Mouse (Mus musculus) erythroblast, adult 5-6 weeks (primary cell): ENCODE results near the gene Npnt. TPM values are rescaled to one million over a fixed set of nuclear protein-coding genes. Genes with fewer than 3 reads are reported as not detected.

Source experiments
- ATAC-seq: replicated peaks from 2 replicates; pipeline ENCODE4 v1.8.0; 2016; ENCODE audit warnings: moderate number of reproducible peaks, mild to moderate bottlenecking, moderate TSS enrichment, inconsistent platforms; ENCODE audit not compliant: poor library complexity, low FRiP score, severe bottlenecking
- total RNA-seq, 2 experiments: library from RNA; stranded (forward) in 1 of 2; stranded (reverse) in 1 of 2; fragments of 150-400 nt in 1 of 2; fragments of 200-764, 138-1000 nt in 1 of 2; gene quantifications; 2 replicates each; pipeline versions ENCODE4 v1.2.3 to v1.2.4; 2015 to 2017; ENCODE audit warnings: low replicate concordance in 2 of 2

Gene Npnt
- total RNA-seq, 2 experiments from 2014 or later, result not detected

GRCm38 (mm10) chr3:132940181-132940990, 9.7 kb downstream of the Npnt start:
- ATAC-seq, result no peak

DNA sequence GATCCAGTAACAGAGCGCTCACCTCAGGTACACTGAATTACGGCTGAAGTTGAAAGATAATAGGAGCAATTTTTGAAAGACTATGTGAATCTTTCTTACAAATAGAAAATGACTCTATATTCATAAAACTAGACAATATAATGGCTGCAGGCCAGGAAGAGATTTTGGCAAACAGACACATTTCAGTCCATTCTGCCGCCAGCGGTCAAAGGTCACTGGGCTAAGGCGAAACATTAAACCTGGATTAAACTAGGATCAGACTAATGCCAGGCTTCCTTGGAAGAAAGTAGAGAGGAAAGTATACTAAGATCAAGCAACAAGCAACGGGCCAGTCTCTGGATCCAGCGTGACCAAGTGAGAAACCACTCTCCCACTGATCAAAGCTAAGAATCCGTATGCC, 11.1 kb downstream of the Npnt start:
- no peak for ATAC-seq

DNA sequence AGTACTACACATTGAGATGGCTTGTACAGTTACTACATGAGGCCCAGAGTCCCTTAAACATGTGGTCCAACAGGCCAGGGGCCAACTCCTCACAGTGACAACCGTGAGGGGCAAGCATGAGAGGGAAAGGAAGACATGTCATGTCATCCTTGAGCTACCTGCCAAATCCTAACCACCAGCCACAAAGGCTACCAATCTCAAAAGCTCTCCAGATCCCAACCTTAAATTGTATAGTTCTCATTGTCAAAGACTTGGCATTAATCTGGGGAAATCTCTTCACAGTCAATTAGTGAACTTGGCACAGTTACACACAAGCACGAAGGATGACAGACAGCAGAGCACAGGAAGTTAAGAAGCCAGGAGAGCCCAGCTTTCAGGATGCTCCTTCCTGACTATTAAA, 15.4 kb downstream of the Npnt start:
- ATAC-seq, result no peak

DNA sequence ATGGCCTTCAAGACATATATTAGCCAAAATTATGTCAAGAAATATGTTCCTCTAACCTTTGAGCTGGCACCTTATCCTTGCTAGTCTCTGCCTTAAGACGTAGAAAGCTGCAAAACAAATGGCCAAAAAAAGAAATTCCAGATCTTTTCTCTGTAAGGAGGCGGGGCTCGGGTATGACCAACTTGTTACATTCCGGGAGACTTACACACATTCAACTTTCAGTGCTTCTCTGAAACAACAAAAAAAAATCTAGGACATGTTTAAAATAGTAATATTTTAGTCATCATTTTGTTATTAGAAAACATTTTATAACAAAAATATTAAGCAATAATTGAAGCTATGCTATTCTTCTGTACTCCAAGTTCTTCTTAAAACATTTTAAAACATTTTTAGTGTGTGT, 18.6 kb downstream of the Npnt start:
- ATAC-seq, result no peak

GRCm38 (mm10) chr3:132929866-132930265, 20.2 kb downstream of the Npnt start:
- ATAC-seq, result no peak

DNA sequence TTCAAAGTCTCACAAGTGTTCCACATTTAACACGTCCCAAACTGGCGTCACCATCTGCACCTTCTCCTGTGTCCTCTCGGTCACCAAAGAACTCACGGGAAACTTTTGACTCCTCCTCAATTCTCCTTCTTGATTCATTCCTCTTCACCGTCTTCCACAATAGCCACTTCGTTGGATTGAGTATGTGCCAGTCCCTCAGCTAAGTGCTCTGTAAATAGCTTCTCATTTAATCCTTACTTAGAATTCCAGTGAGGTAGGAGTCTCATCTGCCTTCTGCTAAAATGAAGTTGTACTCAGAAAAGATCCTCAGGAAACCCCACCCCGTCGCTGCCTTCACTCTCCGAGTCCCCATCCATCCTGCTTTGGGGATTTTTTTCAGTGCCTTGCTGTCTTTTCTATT, 21.9 kb downstream of the Npnt start:
- ATAC-seq, result no peak

- no peak for ATAC-seq
These were observed 30.3 kb downstream of the Npnt start for GRCm38 (mm10) chr3:132919798-132920197.

DNA sequence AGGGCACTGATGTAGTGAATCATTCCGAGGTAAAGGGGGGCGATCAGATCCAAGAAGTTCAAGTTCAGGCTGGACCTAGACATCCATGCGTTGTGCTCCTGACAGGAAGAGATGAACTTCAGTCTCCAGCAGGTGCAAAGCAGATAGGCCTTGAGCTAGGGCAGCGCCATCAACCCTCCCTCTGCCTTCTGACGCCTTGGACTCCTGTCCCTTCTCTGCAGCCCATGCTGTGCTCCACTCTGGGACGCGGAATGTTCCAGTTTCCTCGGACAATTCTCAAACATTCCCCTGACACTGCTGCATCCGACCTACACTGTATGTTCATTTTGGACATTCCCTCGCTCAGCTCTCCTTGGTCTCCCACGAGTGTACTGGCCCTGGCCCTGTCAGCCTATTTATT, 30.9 kb downstream of the Npnt start:
- no peak for ATAC-seq

DNA sequence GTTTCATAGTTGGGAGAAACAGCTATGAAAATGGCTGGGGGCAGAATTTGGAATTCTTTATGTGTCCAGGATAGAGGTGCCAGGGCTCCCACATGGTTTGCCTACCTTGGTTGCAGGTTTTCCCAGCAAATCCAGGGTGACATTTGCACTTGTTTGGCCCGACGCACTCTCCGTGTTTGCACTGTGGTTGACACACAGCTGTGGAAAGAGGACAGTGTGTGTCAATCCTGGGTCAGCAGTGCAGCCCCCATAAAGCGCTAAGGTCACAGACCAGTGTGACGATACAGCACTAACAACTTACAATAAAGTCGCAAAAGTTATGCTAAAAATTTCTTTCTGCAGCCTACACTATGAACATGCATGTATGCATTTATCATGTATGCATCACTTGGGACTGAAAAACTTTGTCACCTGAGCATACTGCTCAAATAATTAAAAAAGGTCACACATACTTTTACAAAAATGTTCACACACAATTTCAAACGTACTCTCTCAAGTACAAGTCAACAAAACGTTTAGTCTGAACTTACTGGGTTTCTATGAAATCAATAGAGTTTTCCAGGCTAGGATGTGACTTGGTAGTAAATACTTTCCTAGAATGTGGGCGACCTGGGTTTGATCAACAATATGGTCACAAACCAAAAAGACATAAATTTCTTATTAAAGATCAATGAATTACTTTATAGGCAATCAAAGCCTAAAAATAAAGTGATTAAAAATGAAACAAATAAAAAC, 32.6 kb downstream of the Npnt start:
- no peak for ATAC-seq

GRCm38 (mm10) chr3:132915661-132916060, 34.4 kb downstream of the Npnt start:
- no peak for ATAC-seq

DNA sequence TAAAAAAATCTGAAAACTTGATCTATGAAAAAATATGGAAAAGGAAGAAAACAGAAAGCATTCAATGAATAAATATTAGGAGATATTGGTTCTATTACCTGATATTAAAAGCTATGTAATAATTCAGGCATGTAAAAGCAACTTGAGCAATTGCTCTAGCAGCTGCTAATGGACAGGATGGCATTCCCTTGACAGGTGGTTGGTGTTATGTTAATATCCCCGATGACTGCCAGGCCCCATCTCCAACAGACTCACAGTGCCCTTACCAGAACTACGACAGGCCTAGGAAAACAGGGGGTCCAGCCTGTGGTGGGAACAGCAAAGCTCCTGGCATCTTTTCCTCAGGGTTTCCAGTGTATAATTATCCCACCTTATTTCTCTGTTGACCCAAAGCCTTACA, 37.7 kb downstream of the Npnt start:
- ATAC-seq, result no peak

DNA sequence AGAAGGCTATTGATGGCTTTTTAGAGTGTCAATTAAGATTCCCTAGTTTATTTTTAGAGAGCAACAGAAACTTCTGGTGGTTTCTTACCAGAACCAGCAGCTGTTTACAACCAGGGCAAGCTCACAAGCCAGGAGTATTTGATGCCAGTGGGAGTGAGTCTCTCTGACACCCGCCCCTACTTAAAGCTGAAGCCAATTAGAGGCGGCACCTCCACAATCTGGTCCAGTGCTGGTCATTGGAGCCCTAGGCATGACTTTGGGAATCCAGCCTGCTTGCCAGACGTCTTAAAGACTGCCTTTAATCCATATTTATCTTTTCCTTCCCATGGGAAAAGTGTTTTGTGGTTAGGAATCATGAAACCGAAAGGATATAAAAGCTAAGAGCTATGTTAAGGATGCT, 38.4 kb downstream of the Npnt start:
- ATAC-seq, result no peak

- ATAC-seq, result no peak
These were observed 39.4 kb downstream of the Npnt start for GRCm38 (mm10) chr3:132910727-132911126.

DNA sequence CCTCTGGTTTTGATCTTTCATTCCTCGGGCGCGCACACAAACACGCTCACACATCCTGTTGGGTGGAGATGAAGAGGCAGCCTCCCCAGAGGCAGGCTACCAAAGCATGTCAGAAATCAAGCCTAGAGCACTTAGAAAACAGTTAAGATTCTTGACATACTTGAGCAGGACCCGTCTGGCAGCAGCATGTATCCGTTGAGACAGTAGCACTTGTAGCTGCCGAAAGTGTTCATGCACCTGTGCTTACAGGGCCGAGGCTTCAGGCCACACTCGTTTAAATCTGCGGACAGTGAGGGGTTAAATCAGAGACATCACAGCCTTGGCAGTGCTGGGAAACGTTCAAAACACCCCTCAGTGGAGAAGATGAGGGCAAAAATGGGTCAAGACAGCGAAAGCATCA, 40.4 kb downstream of the Npnt start:
- ATAC-seq, result no peak

DNA sequence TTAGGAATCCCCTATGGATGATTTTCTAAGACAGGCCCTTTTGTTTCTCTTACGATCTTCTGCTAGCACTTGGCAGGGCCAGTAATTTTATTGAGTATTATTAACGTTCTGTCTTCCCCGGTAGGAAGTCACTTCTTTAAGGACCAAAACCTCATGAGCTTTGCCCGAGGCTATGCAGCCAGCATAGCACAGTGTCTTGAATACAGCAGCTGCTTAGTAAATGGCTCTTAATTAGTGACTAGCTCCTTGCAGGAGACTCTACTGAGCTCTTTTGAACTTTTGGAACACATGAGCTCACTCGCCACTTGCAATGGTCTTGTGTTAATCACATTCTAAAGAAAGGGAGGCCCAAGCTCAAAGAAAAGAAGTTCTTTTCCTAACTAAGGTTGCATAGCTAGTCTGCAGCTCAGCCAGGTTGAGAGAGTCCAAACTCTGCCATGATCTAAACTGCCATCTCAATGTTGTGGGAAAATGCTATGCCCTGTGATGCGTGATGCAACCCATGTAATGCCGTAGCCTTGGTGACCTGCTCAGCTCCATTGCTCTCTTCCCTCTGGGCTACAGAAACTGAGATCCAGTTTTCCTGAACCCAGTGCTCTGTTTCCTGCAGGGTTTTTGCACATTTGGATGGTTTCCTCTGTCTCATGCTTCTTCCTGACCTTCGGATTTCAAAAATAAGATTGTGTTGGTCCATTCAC, 42.4 kb downstream of the Npnt start:
- ATAC-seq, result no peak

GRCm38 (mm10) chr3:132905224-132905930, 44.7 kb downstream of the Npnt start:
- no peak for ATAC-seq

- no peak for ATAC-seq
These were observed 46.7 kb downstream of the Npnt start for GRCm38 (mm10) chr3:132903386-132903785.

DNA sequence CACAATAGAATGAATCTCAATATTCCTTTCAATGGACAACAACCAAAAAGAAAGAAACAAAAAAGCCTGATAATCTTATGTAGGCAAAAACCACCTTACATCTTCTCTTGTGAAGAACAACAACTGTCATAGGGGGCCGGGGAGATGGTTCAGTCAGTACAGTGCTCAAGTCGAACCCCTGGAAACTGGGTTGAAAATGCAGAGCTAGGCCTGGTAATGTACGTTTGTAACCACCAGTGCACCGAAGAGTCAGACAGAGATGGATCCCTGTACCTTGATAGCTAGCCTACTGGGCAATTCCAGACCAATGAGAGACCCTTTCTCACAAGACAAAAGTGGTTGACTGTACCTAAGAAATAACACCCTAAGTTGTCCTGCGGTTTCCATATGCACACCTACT, 47.2 kb downstream of the Npnt start:
- no peak for ATAC-seq

DNA sequence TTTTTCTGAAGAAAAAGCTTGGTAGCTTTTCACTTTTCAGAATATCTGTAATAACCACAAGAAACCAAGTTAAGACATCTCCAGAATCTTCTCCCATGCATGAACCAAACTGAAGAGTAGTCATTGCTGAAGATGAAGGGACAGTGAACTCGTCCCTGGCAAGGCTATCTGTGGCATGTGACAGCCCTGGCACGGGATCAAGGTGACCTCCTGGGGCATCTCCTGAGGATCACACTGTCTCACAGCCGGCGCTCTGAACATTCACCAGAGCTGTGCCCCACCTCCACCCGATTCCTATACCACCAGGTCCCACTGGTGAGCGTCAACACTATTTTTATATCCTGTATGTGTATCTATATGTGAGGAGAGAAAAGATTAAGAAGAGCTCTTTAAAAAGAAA, 47.9 kb downstream of the Npnt start:
- ATAC-seq, result no peak

- ATAC-seq, result no peak
These were observed 52.2 kb downstream of the Npnt start for GRCm38 (mm10) chr3:132897891-132898290.
